Mouse (Mus musculus) lung, embryonic 16.5 days (tissue): ENCODE data around the gene Acd. TPM values are rescaled to one million over a fixed set of nuclear protein-coding genes. Genes with fewer than 3 reads are reported as not detected.

Experiments used
- ATAC-seq: fragments of 200-750 bp; cut with Nextera tagmentation; 2 replicates; pipeline ENCODE4 v1.8.0; 2017; ENCODE audit warnings: low read depth, mild to moderate bottlenecking, moderate library complexity
- H3K27ac ChIP-seq: fragments of 300-500 bp; sonication (generic); 2 replicates; pipeline ENCODE4 v1.5.1; 2014; ENCODE audit warnings: mild to moderate bottlenecking, control low read depth, low read length
- H3K27me3 ChIP-seq: fragments of 300-500 bp; sonication (generic); 2 replicates; pipeline ENCODE4 v1.6.1; 2014; ENCODE audit warnings: low read depth, low read length, mixed read lengths; ENCODE audit not compliant: control insufficient read depth, insufficient read depth
- H3K36me3 ChIP-seq: fragments of 300-500 bp; sonication (generic); 2 replicates; pipeline ENCODE4 v1.6.1; 2014; ENCODE audit warnings: low read length; ENCODE audit not compliant: control insufficient read depth, insufficient read depth
- H3K4me1 ChIP-seq: fragments of 300-500 bp; sonication (generic); replicated peaks from 2 replicates; pipeline ENCODE4 v1.6.1; 2014; ENCODE audit warnings: low read length, mixed read lengths; ENCODE audit not compliant: control insufficient read depth, insufficient read depth
- H3K4me2 ChIP-seq: fragments of 300-500 bp; sonication (generic); 2 replicates; pipeline ENCODE4 v1.6.1; 2014; ENCODE audit warnings: low read depth, low read length, control low read depth
- H3K4me3 ChIP-seq: fragments of 300-500 bp; sonication (generic); 2 replicates; pipeline ENCODE4 v1.5.1; 2014; ENCODE audit warnings: mild to moderate bottlenecking, low read length, control low read depth
- H3K9ac ChIP-seq: fragments of 300-500 bp; sonication (generic); 2 replicates; pipeline ENCODE4 v1.6.1; 2014; ENCODE audit warnings: low read length, control low read depth
- H3K9me3 ChIP-seq: fragments of 300-500 bp; sonication (generic); 2 replicates; pipeline ENCODE4 v1.6.1; 2016; ENCODE audit warnings: low read length; ENCODE audit not compliant: control insufficient read depth
- WGBS: fragments of 180-500 bp; shearing (Covaris S2); extraction: QIAGEN DNeasy Blood & Tissue Kit; methylation state at CpG from one replicate; pipeline ENCODE4 v1.1.7; 2014; 5-methylcytosine and 5-hydroxymethylcytosine counted together
- polyA plus RNA-seq: library from polyadenylated mRNA; unstranded; fragments of >200 nt; fragmentation: Nextera tagmentation; extraction: Ambion mirVana; gene quantifications from 2 replicates; pipeline ENCODE4 v1.2.1, GENCODE M21; 2015

Acd gene
- polyA plus RNA-seq, result 69.1 and 71.3 TPM in 2 replicates

GRCm38 (mm10) chr8:105700966-105701824 lies at the start of gene Acd, which contains the start of gene Pard6a:
Gene Acd (minus strand): TSS chr8:105701102.
Gene Pard6a (plus strand): TSS chr8:105701148.
- Histone ChIP-seq H3K9ac (peak within 1 kb of the TSS; percentile 77), H3K4me2 (peak within 1 kb of the TSS; percentile 93), H3K36me3 (peaks cover 11% of the 10 kb centered on the region), H3K9me3 (no peaks in the 10 kb centered on the region), H3K4me3 (peak within 1 kb of the TSS; percentile 83), H3K27me3 (no peaks in the 10 kb centered on the region), H3K4me1 (peaks cover 15% of the 10 kb centered on the region), H3K27ac (peak within 1 kb of the TSS; percentile 94)
- under 1% methylated on average over 60 of the region's 60 CpGs for WGBS
- peak; percentile 87 for ATAC-seq

- Histone ChIP-seq H3K27ac (peak overlapping the region; percentile 67), H3K9me3 (no peaks in the 10 kb centered on the region), H3K4me3 (peak overlapping the region; percentile 31), H3K4me2 (peak overlapping the region; percentile 43), H3K4me1 (peaks cover 23% of the 10 kb centered on the region), H3K9ac (peak overlapping the region; percentile 51), H3K36me3 (no peaks in the 10 kb centered on the region), H3K27me3 (no peaks in the 10 kb centered on the region)
- 9% methylated on average over 11 of the region's 11 CpGs for WGBS
- ATAC-seq, result peak; percentile 82
These were observed 49.7 kb upstream of the Acd start for GRCm38 (mm10) chr8:105750606-105751005.

GRCm38 (mm10) chr8:105743301-105743700 lies 42.4 kb upstream of the Acd start:
- Histone ChIP-seq H3K4me3 (no peak overlapping the region), H3K9ac (no peak overlapping the region), H3K4me2 (no peak overlapping the region), H3K36me3 (no peaks in the 10 kb centered on the region), H3K27me3 (no peaks in the 10 kb centered on the region), H3K9me3 (no peaks in the 10 kb centered on the region), H3K27ac (no peak overlapping the region), H3K4me1 (peaks cover 6% of the 10 kb centered on the region)
- whole genome bisulfite sequencing, result 80% methylated on average over 4 of the region's 4 CpGs
- ATAC-seq, result no peak

- Histone ChIP-seq H3K36me3 (no peaks in the 10 kb centered on the region), H3K9ac (no peak overlapping the region), H3K4me1 (no peaks in the 10 kb centered on the region), H3K9me3 (no peaks in the 10 kb centered on the region), H3K27me3 (no peaks in the 10 kb centered on the region), H3K4me2 (no peak overlapping the region), H3K27ac (no peak overlapping the region), H3K4me3 (no peak overlapping the region)
- 82% methylated on average over 5 of the region's 5 CpGs for WGBS
- no peak for ATAC-seq
These were observed 38.3 kb upstream of the Acd start for GRCm38 (mm10) chr8:105739216-105739615.

GRCm38 (mm10) chr8:105732186-105732585 lies 31.3 kb upstream of the Acd start:
- Histone ChIP-seq H3K27ac (no peak overlapping the region), H3K4me2 (no peak overlapping the region), H3K9me3 (no peaks in the 10 kb centered on the region), H3K36me3 (no peaks in the 10 kb centered on the region), H3K4me1 (no peaks in the 10 kb centered on the region), H3K9ac (no peak overlapping the region), H3K27me3 (no peaks in the 10 kb centered on the region), H3K4me3 (no peak overlapping the region)
- ATAC-seq, result no peak
- WGBS, result 85% methylated on average over 5 of the region's 5 CpGs

- H3K4me2 ChIP-seq, result peak overlapping the region; percentile 9; the same call in 1 of the 2 replicates
- ATAC-seq, result peak; percentile 92
These were observed 26.7 kb upstream of the Acd start for GRCm38 (mm10) chr8:105727397-105728124.

GRCm38 (mm10) chr8:105725726-105726125 lies 24.8 kb upstream of the Acd start:
- Histone ChIP-seq H3K9me3 (no peaks in the 10 kb centered on the region), H3K9ac (no peak overlapping the region), H3K36me3 (peaks cover 5% of the 10 kb centered on the region; the same call in 1 of the 2 replicates), H3K4me1 (no peaks in the 10 kb centered on the region), H3K4me2 (no peak overlapping the region), H3K27me3 (no peaks in the 10 kb centered on the region), H3K4me3 (no peak overlapping the region), H3K27ac (no peak overlapping the region)
- WGBS, result 73% methylated on average over 5 of the region's 5 CpGs
- no peak for ATAC-seq

More at GRCm38 (mm10) chr8:105727397-105728124, 26.7 kb upstream of the Acd start:
- peaks cover 5% of the 10 kb centered on the region; the same call in 1 of the 2 replicates for H3K36me3 ChIP-seq
- H3K4me1 ChIP-seq, result no peaks in the 10 kb centered on the region
- peak overlapping the region; percentile 72 for H3K27ac ChIP-seq
- no peaks in the 10 kb centered on the region for H3K27me3 ChIP-seq
- H3K9me3 ChIP-seq, result no peaks in the 10 kb centered on the region
- 65% methylated on average over 18 of the region's 18 CpGs for WGBS
- H3K9ac ChIP-seq, result no peak overlapping the region; the same call in 1 of the 2 replicates
- H3K4me3 ChIP-seq, result no peak overlapping the region

GRCm38 (mm10) chr8:105722861-105723260 lies 22.0 kb upstream of the Acd start:
- Histone ChIP-seq H3K4me3 (no peak overlapping the region), H3K4me2 (no peak overlapping the region), H3K27me3 (no peaks in the 10 kb centered on the region), H3K4me1 (no peaks in the 10 kb centered on the region), H3K9ac (no peak overlapping the region), H3K27ac (no peak overlapping the region), H3K9me3 (no peaks in the 10 kb centered on the region), H3K36me3 (peaks cover 5% of the 10 kb centered on the region; the same call in 1 of the 2 replicates)
- 79% methylated on average over 9 of the region's 9 CpGs for WGBS
- ATAC-seq, result no peak

GRCm38 (mm10) chr8:105719637-105720036 lies 18.7 kb upstream of the Acd start:
- H3K4me2 ChIP-seq, result no peak overlapping the region
- 77% methylated on average over 4 of the region's 4 CpGs for WGBS
- H3K4me1 ChIP-seq, result no peaks in the 10 kb centered on the region
- 0 out of 2 replicates have a peak, but pooled peaks cover 3% of the 10 kb centered on the region for H3K36me3 ChIP-seq
- ATAC-seq, result no peak
- H3K27me3 ChIP-seq, result no peaks in the 10 kb centered on the region
- H3K4me3 ChIP-seq, result no peak overlapping the region
- H3K9me3 ChIP-seq, result no peaks in the 10 kb centered on the region
- H3K9ac ChIP-seq, result no peak overlapping the region
- H3K27ac ChIP-seq, result peak overlapping the region; percentile 68
